Mouse (Mus musculus) frontal cortex, postnatal 36 days (tissue): Measurements from ENCODE around the gene Olfr199.
"Not testable (repeated sequence)": the region's sequence is repeated elsewhere in the genome, so short reads cannot be mapped to it uniquely, and the experiment has no call there.

Source experiments
- DNase-seq, 2 experiments: peaks; one replicate each; pipeline ENCODE4 v3.0.0; 2022; ENCODE audit warnings: low spot score in 2 of 2

The Olfr199 gene

GRCm38 (mm10) chr16:59219667-59220066 lies at the start of gene Olfr199:
TSS of gene Olfr199 (minus strand) at chr16:59219767.
- DNase-seq = not testable (repeated sequence)

- not testable (repeated sequence) for DNase-seq
These were observed 49.5 kb upstream of the Olfr199 start for GRCm38 (mm10) chr16:59269097-59269496.

GRCm38 (mm10) chr16:59249684-59250083 lies 30.1 kb upstream of the Olfr199 start:
- no peak for DNase-seq

GRCm38 (mm10) chr16:59217861-59218260 lies 1.7 kb downstream of the Olfr199 start:
- not testable (repeated sequence) for DNase-seq

- not testable (repeated sequence) for DNase-seq
These were observed 16.1 kb downstream of the Olfr199 start, which contains the start of gene Olfr198 for GRCm38 (mm10) chr16:59203433-59203832. TSS of gene Olfr198 (minus strand) at chr16:59203533.

GRCm38 (mm10) chr16:59170354-59170753 lies 49.2 kb downstream of the Olfr199 start, which contains the start of gene Olfr196:
TSS of gene Olfr196 (minus strand) at chr16:59170454.
- DNase-seq = no peak
